Mouse (Mus musculus) limb, embryonic 11.5 days (tissue): ENCODE results near the gene Fnbp4. TPM values are rescaled to one million over a fixed set of nuclear protein-coding genes. Genes with fewer than 3 reads are reported as not detected.

ENCODE experiments used
- ATAC-seq: fragments of 200-750 bp; cut with Nextera tagmentation; 2 replicates; pipeline ENCODE4 v1.8.0; 2017; ENCODE audit warnings: low read depth; ENCODE audit not compliant: insufficient number of reproducible peaks, low FRiP score, low TSS enrichment
- DNase-seq: peaks from one replicate; pipeline ENCODE4 v3.0.0-alpha.2; 2015; ENCODE audit warnings: low spot score
- H3K27ac ChIP-seq: fragments of 300-500 bp; sonication (generic); replicated peaks from 2 replicates; pipeline ENCODE4 v1.5.1; 2014; ENCODE audit warnings: low read depth, mild to moderate bottlenecking, low read length
- H3K27me3 ChIP-seq: fragments of 300-500 bp; sonication (generic); 2 replicates; pipeline ENCODE4 v1.6.1; 2014; ENCODE audit warnings: mild to moderate bottlenecking, low read length, mixed read lengths; ENCODE audit not compliant: control insufficient read depth, insufficient read depth
- H3K36me3 ChIP-seq: fragments of 300-500 bp; sonication (generic); 2 replicates; pipeline ENCODE4 v1.6.1; 2014; ENCODE audit warnings: mild to moderate bottlenecking, low read length, moderate library complexity, mixed read lengths; ENCODE audit not compliant: control insufficient read depth, insufficient read depth
- H3K4me1 ChIP-seq: fragments of 300-500 bp; sonication (generic); 2 replicates; pipeline ENCODE4 v1.6.1; 2014; ENCODE audit warnings: low read length, mixed read lengths; ENCODE audit not compliant: control insufficient read depth, insufficient read depth
- H3K4me2 ChIP-seq: fragments of 300-500 bp; sonication (generic); 2 replicates; pipeline ENCODE4 v1.6.1; 2014; ENCODE audit warnings: low read depth, mild to moderate bottlenecking, moderate library complexity; ENCODE audit not compliant: severe bottlenecking
- H3K4me3 ChIP-seq: fragments of 300-500 bp; sonication (generic); 2 replicates; pipeline ENCODE4 v1.5.1; 2014; ENCODE audit warnings: low read depth, low read length
- H3K9ac ChIP-seq: fragments of 300-500 bp; sonication (generic); 2 replicates; pipeline ENCODE4 v1.6.1; 2014; ENCODE audit warnings: mild to moderate bottlenecking, low read length
- H3K9me3 ChIP-seq: fragments of 300-500 bp; sonication (generic); 2 replicates; pipeline ENCODE4 v1.6.1; 2016; ENCODE audit warnings: low read length; ENCODE audit not compliant: control insufficient read depth
- WGBS: fragments of 180-500 bp; shearing (Covaris S2); extraction: QIAGEN DNeasy Blood & Tissue Kit; methylation state at CpG from one replicate; pipeline ENCODE4 v1.1.7; 2014; 5-methylcytosine and 5-hydroxymethylcytosine counted together
- polyA plus RNA-seq: library from polyadenylated mRNA; unstranded; fragments of >200 nt; fragmentation: Nextera tagmentation; extraction: Ambion mirVana; gene quantifications from 2 replicates; pipeline ENCODE4 v1.2.1, GENCODE M21; 2014

Gene Fnbp4
- polyA plus RNA-seq, 1 experiment from 2014 or later = 102 TPM

- H3K27ac ChIP-seq = no peak overlapping the region
- H3K4me3 ChIP-seq = no peak overlapping the region
- H3K4me1 ChIP-seq = no peaks in the 10 kb centered on the region
- H3K9me3 ChIP-seq = no peaks in the 10 kb centered on the region
- WGBS = 92% methylated on average over 2 of the region's 2 CpGs
- no peak overlapping the region for H3K9ac ChIP-seq
- no peaks in the 10 kb centered on the region for H3K27me3 ChIP-seq
- DNase-seq = no peak
- H3K4me2 ChIP-seq = no peak overlapping the region
- ATAC-seq = no peak
- peaks cover 34% of the 10 kb centered on the region for H3K36me3 ChIP-seq
These were observed 8.4 kb downstream of the Fnbp4 start for GRCm38 (mm10) chr2:90753565-90753964.

- Histone ChIP-seq H3K27me3 (no peaks in the 10 kb centered on the region), H3K4me1 (no peaks in the 10 kb centered on the region), H3K9me3 (no peaks in the 10 kb centered on the region), H3K4me3 (no peak overlapping the region), H3K36me3 (peaks cover 36% of the 10 kb centered on the region), H3K9ac (no peak overlapping the region), H3K27ac (no peak overlapping the region), H3K4me2 (no peak overlapping the region)
- DNase-seq = no peak
- no peak for ATAC-seq
- WGBS = 96% methylated on average over 3 of the region's 3 CpGs
These were observed 9.0 kb downstream of the Fnbp4 start for GRCm38 (mm10) chr2:90754188-90754587.

GRCm38 (mm10) chr2:90765123-90765522, 20.0 kb downstream of the Fnbp4 start:
- Histone ChIP-seq H3K36me3 (peaks cover 48% of the 10 kb centered on the region), H3K27ac (no peak overlapping the region), H3K9me3 (no peaks in the 10 kb centered on the region), H3K4me3 (no peak overlapping the region), H3K4me2 (no peak overlapping the region), H3K9ac (no peak overlapping the region), H3K27me3 (no peaks in the 10 kb centered on the region), H3K4me1 (no peaks in the 10 kb centered on the region)
- 88% methylated on average over 3 of the region's 3 CpGs for WGBS
- DNase-seq (no peak), ATAC-seq (no peak)

- Histone ChIP-seq H3K4me3 (no peak overlapping the region), H3K4me1 (0 out of 2 replicates have a peak, but pooled peaks cover 10% of the 10 kb centered on the region), H3K36me3 (peaks cover 24% of the 10 kb centered on the region; the same call in 1 of the 2 replicates), H3K27me3 (peaks cover 5% of the 10 kb centered on the region), H3K27ac (no peak overlapping the region), H3K4me2 (no peak overlapping the region), H3K9me3 (no peaks in the 10 kb centered on the region), H3K9ac (no peak overlapping the region)
- 32% methylated on average over 3 of the region's 3 CpGs for WGBS
- no peak for DNase-seq
- no peak for ATAC-seq
These were observed 36.2 kb downstream of the Fnbp4 start for GRCm38 (mm10) chr2:90781323-90781722.

GRCm38 (mm10) chr2:90781938-90782337, 36.8 kb downstream of the Fnbp4 start:
- Histone ChIP-seq H3K27ac (no peak overlapping the region), H3K9me3 (no peaks in the 10 kb centered on the region), H3K4me2 (no peak overlapping the region), H3K4me1 (0 out of 2 replicates have a peak, but pooled peaks cover 10% of the 10 kb centered on the region), H3K4me3 (no peak overlapping the region), H3K36me3 (peaks cover 24% of the 10 kb centered on the region; the same call in 1 of the 2 replicates), H3K9ac (no peak overlapping the region), H3K27me3 (peaks cover 5% of the 10 kb centered on the region)
- WGBS = 36% methylated on average over 2 of the region's 2 CpGs
- DNase-seq = no peak
- 0 out of 2 replicates have a peak, but pooled peaks have one; percentile 19 for ATAC-seq

- Histone ChIP-seq H3K4me3 (peak within 1 kb of the TSS; percentile 44), H3K27me3 (peaks cover 5% of the 10 kb centered on the region), H3K9me3 (no peaks in the 10 kb centered on the region), H3K27ac (no peak within 1 kb of the TSS), H3K4me1 (0 out of 2 replicates have a peak, but pooled peaks cover 10% of the 10 kb centered on the region), H3K36me3 (peaks cover 22% of the 10 kb centered on the region; the same call in 1 of the 2 replicates), H3K4me2 (peak within 1 kb of the TSS; percentile 88), H3K9ac (peak within 1 kb of the TSS; percentile 50)
- 4% methylated on average over 11 of the region's 11 CpGs for WGBS
- ATAC-seq (peak; percentile 77), DNase-seq (peak; percentile 65)
These were observed 37.3 kb downstream of the Fnbp4 start, which contains the start of gene Agbl2 for GRCm38 (mm10) chr2:90782458-90782857. Gene Agbl2 (plus strand): TSS chr2:90782727.

- Histone ChIP-seq H3K4me2 (peak overlapping the region; percentile 88), H3K4me1 (0 out of 2 replicates have a peak, but pooled peaks cover 10% of the 10 kb centered on the region), H3K9me3 (no peaks in the 10 kb centered on the region), H3K27ac (no peak overlapping the region), H3K36me3 (peaks cover 18% of the 10 kb centered on the region; the same call in 1 of the 2 replicates), H3K4me3 (peak overlapping the region; percentile 44), H3K9ac (peak overlapping the region; percentile 50), H3K27me3 (peaks cover 5% of the 10 kb centered on the region)
- DNase-seq = peak; percentile 53
- 3% methylated on average over 29 of the region's 29 CpGs for WGBS
- ATAC-seq = peak; percentile 64
These were observed 37.8 kb downstream of the Fnbp4 start for GRCm38 (mm10) chr2:90782901-90783486.

GRCm38 (mm10) chr2:90788126-90788525, 43.0 kb downstream of the Fnbp4 start:
- no peak overlapping the region for H3K4me3 ChIP-seq
- H3K9me3 ChIP-seq = no peaks in the 10 kb centered on the region
- ATAC-seq = no peak
- no peaks in the 10 kb centered on the region for H3K4me1 ChIP-seq
- no peak overlapping the region for H3K4me2 ChIP-seq
- WGBS = 83% methylated on average over 2 of the region's 2 CpGs
- peaks cover 5% of the 10 kb centered on the region for H3K27me3 ChIP-seq
- DNase-seq = no peak
- H3K9ac ChIP-seq = no peak overlapping the region
- no peak overlapping the region for H3K27ac ChIP-seq
- H3K36me3 ChIP-seq = no peaks in the 10 kb centered on the region
